Mouse (Mus musculus) olfactory bulb, adult 2 months (tissue): ENCODE measurements at regions not wholly inside any gene's neighbourhood (a gene's known extent, or its start where the extent isn't known, plus 50 kb on each side); places are given as distances from the start of the nearest gene placed in this dataset.

Experiments used
- CTCF ChIP-seq: fragments of 200-500 bp; IDR thresholded peaks from 2 replicates; pipeline ENCODE4 v1.5.1; 2012; ENCODE audit warnings: low read depth, mild to moderate bottlenecking, low read length, moderate library complexity; ENCODE audit not compliant: insufficient read depth
- POLR2A ChIP-seq: fragments of 200-500 bp; IDR thresholded peaks from 2 replicates; pipeline ENCODE4 v1.6.1; 2012; ENCODE audit warnings: mild to moderate bottlenecking, low read depth, low read length, moderate library complexity; ENCODE audit not compliant: insufficient read depth

DNA sequence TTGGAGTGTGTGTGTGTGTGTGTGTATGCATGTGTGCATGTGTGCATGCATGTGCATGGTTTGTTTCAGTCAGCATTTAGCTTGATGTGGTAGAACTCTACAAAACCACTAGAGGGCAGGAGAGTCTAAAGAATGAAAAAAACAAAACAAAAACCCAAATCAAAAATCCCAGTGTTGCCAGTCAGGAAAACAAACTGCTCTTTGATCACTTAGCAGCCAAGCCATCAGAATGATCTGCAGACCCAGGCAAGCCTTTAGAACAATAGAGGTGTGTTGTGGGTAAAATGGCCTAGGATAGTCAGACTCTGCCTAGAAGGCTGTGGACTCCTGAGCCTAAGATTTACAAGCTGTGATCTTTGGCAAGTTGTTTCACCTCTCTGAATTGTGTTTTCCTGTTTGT is 91.7 kb downstream of the Slc30a10 start:
- no peak for TF ChIP-seq POLR2A
- TF ChIP-seq CTCF: no peak
